Mouse (Mus musculus) bone marrow macrophage, adult 2 months (primary cell): ENCODE data around the gene Nphp3.

Source experiments
- CTCF ChIP-seq: IDR thresholded peaks from 2 replicates; pipeline ENCODE4 v1.5.1; 2012; ENCODE audit warnings: low read depth, mild to moderate bottlenecking, low read length, moderate library complexity
- POLR2A ChIP-seq: IDR thresholded peaks from 2 replicates; pipeline ENCODE4 v1.6.1; 2012; ENCODE audit warnings: mild to moderate bottlenecking, low read depth, low read length, borderline replicate concordance

DNA sequence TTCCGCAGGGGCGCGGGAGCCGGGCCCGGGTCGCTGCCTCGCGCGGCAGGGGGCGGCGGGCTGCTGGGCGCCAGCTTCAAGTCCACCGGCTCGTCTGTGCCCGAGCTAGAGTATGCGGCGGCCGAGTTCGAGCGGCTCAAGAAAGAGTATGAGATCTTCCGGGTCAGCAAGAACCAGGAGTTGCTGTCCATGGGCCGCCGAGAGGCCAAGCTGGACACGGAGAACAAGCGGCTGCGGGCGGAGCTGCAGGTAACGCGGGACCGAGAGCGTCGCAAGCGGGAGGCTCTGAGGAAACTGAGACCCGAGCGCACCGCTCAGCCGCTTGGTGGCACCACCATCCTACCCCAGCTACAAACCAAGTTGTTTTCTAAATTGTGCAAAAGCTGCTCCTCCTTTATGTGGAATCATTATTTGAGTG lies 578 bp downstream of the Nphp3 start:
- TF ChIP-seq POLR2A (no peak), CTCF (peak; percentile 47)
